Mouse (Mus musculus): Measurements from ENCODE around the gene Pdk2.

Pdk2 gene

GRCm38 (mm10) chr11:95071266-95071665 is 30.1 kb upstream of the Pdk2 start:
- intact Hi-C loops (cut with DNase I) = no loop called here

- intact Hi-C loops (cut with DNase I) = no loop called here
These were observed 29.3 kb upstream of the Pdk2 start for GRCm38 (mm10) chr11:95070140-95071107.

- intact Hi-C loops (cut with DNase I) = no loop called here
These were observed 28.2 kb upstream of the Pdk2 start for GRCm38 (mm10) chr11:95069226-95069957.

- intact Hi-C loops (cut with DNase I) = no loop called here
These were observed 15.8 kb upstream of the Pdk2 start for GRCm38 (mm10) chr11:95056768-95057501.

- intact Hi-C loops (cut with DNase I) = no loop called here
These were observed 11.9 kb upstream of the Pdk2 start for GRCm38 (mm10) chr11:95053062-95053461.

- intact Hi-C loops (cut with DNase I) = loop anchor here (1.0 to 10.0 kb wide), 2 partner anchors 60 to 208 kb away; no protein-coding TSS in a partner anchor
These were observed 6.0 kb upstream of the Pdk2 start for GRCm38 (mm10) chr11:95046980-95047680.

GRCm38 (mm10) chr11:95044185-95044870 is 3.2 kb upstream of the Pdk2 start:
- intact Hi-C loops (cut with DNase I) = loop anchor here (10.0 kb wide), 1 partner anchor 210 kb away; no protein-coding TSS in a partner anchor

- intact Hi-C loops (cut with DNase I) = loop anchor here (10.0 kb wide), 1 partner anchor 211 kb away; no protein-coding TSS in a partner anchor
These were observed 2.5 kb upstream of the Pdk2 start for GRCm38 (mm10) chr11:95043608-95044007.

GRCm38 (mm10) chr11:95043060-95043459 is 1.9 kb upstream of the Pdk2 start:
- intact Hi-C loops (cut with DNase I) = loop anchor here (10.0 kb wide), 1 partner anchor 212 kb away; no protein-coding TSS in a partner anchor

GRCm38 (mm10) chr11:95042096-95042495 is 942 bp upstream of the Pdk2 start:
- intact Hi-C loops (cut with DNase I) = loop anchor here (10.0 kb wide), 1 partner anchor 213 kb away; no protein-coding TSS in a partner anchor

GRCm38 (mm10) chr11:95040491-95041138 is 539 bp downstream of the Pdk2 start:
- intact Hi-C loops (cut with DNase I) = loop anchor here (10.0 kb wide), 1 partner anchor 214 kb away; no protein-coding TSS in a partner anchor

- intact Hi-C loops (cut with DNase I) = loop anchor here (10.0 kb wide), 1 partner anchor 215 kb away; no protein-coding TSS in a partner anchor
These were observed 1.4 kb downstream of the Pdk2 start for GRCm38 (mm10) chr11:95039766-95040165.

GRCm38 (mm10) chr11:95038818-95039655 is 2.1 kb downstream of the Pdk2 start:
- intact Hi-C loops (cut with DNase I) = no loop called here

GRCm38 (mm10) chr11:95038156-95038817 is 2.9 kb downstream of the Pdk2 start:
- intact Hi-C loops (cut with DNase I) = no loop called here

- intact Hi-C loops (cut with DNase I) = no loop called here
These were observed 3.8 kb downstream of the Pdk2 start for GRCm38 (mm10) chr11:95037306-95037705.

- intact Hi-C loops (cut with DNase I) = no loop called here
These were observed 4.6 kb downstream of the Pdk2 start for GRCm38 (mm10) chr11:95036521-95036920.

- intact Hi-C loops (cut with DNase I) = no loop called here
These were observed 6.3 kb downstream of the Pdk2 start for GRCm38 (mm10) chr11:95034902-95035301.

GRCm38 (mm10) chr11:95033617-95034016 is 7.5 kb downstream of the Pdk2 start:
- intact Hi-C loops (cut with DNase I) = no loop called here

Data from adrenal gland (tissue).